Mouse (Mus musculus): ENCODE measurements around the gene Elovl5. TPM values are rescaled to one million over a fixed set of nuclear protein-coding genes. Genes with fewer than 3 reads are reported as not detected.

The Elovl5 gene
- total and polyA plus RNA-seq, 2 experiments from 2014 or later: 48.4 to 53.3 TPM

DNA sequence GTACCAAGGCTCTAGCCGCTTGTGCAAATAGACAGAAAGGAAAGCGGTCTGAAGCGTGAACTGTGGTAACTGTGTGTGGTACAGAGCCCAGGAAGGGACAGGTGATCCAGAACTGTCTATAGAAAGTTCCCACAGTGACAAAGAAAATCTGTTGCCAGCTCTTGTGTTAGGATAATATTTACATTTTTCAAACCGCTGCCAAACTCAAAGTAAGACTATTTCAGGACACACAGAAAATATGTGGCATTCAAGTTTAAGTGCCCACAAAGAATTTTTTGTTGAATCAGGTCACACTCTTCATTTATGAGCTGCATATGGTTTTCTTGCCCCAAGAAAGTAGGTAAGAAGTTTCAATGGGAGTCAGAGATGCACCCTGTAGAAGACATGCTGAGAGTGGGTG is 115.8 kb downstream of the Elovl5 start:
- H3K36me3 ChIP-seq (replicated peaks; ENCODE audit: control insufficient read depth, insufficient read depth, low read length): no peaks in the 10 kb centered on the region
- no peak for DNase-seq (ENCODE audit: low spot score)
- 90% methylated on average over 4 of the region's 4 CpGs for WGBS
- no peaks in the 10 kb centered on the region for H3K9me3 ChIP-seq (replicated peaks; ENCODE audit: control insufficient read depth, low read length)
- TF ChIP-seq CTCF (IDR thresholded peaks at IDR 0.05; ENCODE audit: low read depth) (no peak), EP300 (IDR thresholded peaks at IDR 0.05; ENCODE audit: low read depth) (no peak)
- H3K4me3 ChIP-seq (ENCODE audit: low read depth, low read length): no peak overlapping the region
- no peak overlapping the region for H3K9ac ChIP-seq (replicated peaks; ENCODE audit: low read depth, low read length)
- ATAC-seq (ENCODE audit: insufficient read depth, low read depth): no peak
- H3K27me3 ChIP-seq (ENCODE audit: control insufficient read depth, insufficient read depth, low read length): no peaks in the 10 kb centered on the region
- no peak overlapping the region for H3K27ac ChIP-seq (ENCODE audit: low read depth)
- no peaks in the 10 kb centered on the region for H3K4me1 ChIP-seq (ENCODE audit: control insufficient read depth, insufficient read depth)
- no peak overlapping the region for H3K4me2 ChIP-seq (ENCODE audit: low read depth, low read length)

Other genes starting within 250 kb of the Elovl5 start
- gene Gclc, start 162.8 kb upstream of the Elovl5 start, total RNA-seq (2014; rRNA removed; ENCODE audit: low replicate concordance): 9.2 and 12.5 TPM in 2 replicates
- 3.9 and 4.6 TPM in 2 replicates for gene Gclc, start 162.8 kb upstream of the Elovl5 start, polyA plus RNA-seq (2015; fragmentation: Nextera tagmentation; extraction: Ambion mirVana)
- not detected in 2 replicates for gene Gcm1, start 134.6 kb downstream of the Elovl5 start, total RNA-seq (2014; rRNA removed; ENCODE audit: low replicate concordance)
- gene Gcm1, start 134.6 kb downstream of the Elovl5 start, polyA plus RNA-seq (2015; fragmentation: Nextera tagmentation; extraction: Ambion mirVana): not detected in 2 replicates
- gene Fbxo9, start 191.7 kb downstream of the Elovl5 start, total RNA-seq (2014; rRNA removed; ENCODE audit: low replicate concordance): 67.5 and 102 TPM in 2 replicates
- 57.2 and 60.4 TPM in 2 replicates for gene Fbxo9, start 191.7 kb downstream of the Elovl5 start, polyA plus RNA-seq (2015; fragmentation: Nextera tagmentation; extraction: Ambion mirVana)
- 10.4 and 11.4 TPM in 2 replicates for gene Ick, start 191.8 kb downstream of the Elovl5 start, total RNA-seq (2014; rRNA removed; ENCODE audit: low replicate concordance)
- gene Ick, start 191.8 kb downstream of the Elovl5 start, polyA plus RNA-seq (2015; fragmentation: Nextera tagmentation; extraction: Ambion mirVana): 13.5 and 13.8 TPM in 2 replicates